ENCODE assay signal across 20 mouse cellular contexts in genomic region chr2:118480886-118481285, GRCm38 (mm10).
"Had no signal": no experiment of that assay in that cellular context is flagged by ENCODE, and none has a peak within 500 bp of the region (broad histone marks: within the 10 kb centered on the region; RNA-seq: fewer than 3 reads in every experiment).

No protein-coding gene starts in this region.

- H3K27me3 ChIP-seq: limb, embryonic 13.5 days; neural tube, embryonic 12.5 days; neural tube, embryonic 15.5 days had no signal

- H3K4me3 ChIP-seq: layer of hippocampus, adult 2 months; limb, embryonic 10.5 days; limb, embryonic 13.5 days; neural tube, embryonic 12.5 days; neural tube, embryonic 15.5 days had no signal

- H3K27ac ChIP-seq: kidney, postnatal 0 days; layer of hippocampus, adult 2 months; limb, embryonic 10.5 days; macrophage; neural tube, embryonic 12.5 days had no signal

- H3K9ac ChIP-seq: limb, embryonic 13.5 days; neural tube, embryonic 12.5 days; neural tube, embryonic 15.5 days had no signal

- H3K4me2 ChIP-seq: neural tube, embryonic 12.5 days had no signal

- DNase-seq: kidney, adult 18-20 months; kidney, adult 9 months; kidney, postnatal 25 days; layer of hippocampus, adult 9-11 months; lung, embryonic 14.5 days; midbrain, embryonic 14.5 days; right cerebral cortex, adult 18-20 months; right cerebral cortex, postnatal 14 days; right cerebral cortex, postnatal 4 days; thymus, adult 2 months; thymus, postnatal 14 days; thymus, postnatal 4 days had no signal

- H3K9me3 ChIP-seq: limb, embryonic 10.5 days; limb, embryonic 13.5 days; neural tube, embryonic 12.5 days; neural tube, embryonic 15.5 days had no signal

- ATAC-seq: lung, postnatal 0 days had no signal
